Mouse (Mus musculus) forebrain, embryonic 14.5 days (tissue): ENCODE measurements around the gene Ttc7. TPM values are rescaled to one million over a fixed set of nuclear protein-coding genes. Genes with fewer than 3 reads are reported as not detected.

Experiments used
- ATAC-seq: fragments of 200-750 bp; cut with Nextera tagmentation; 2 replicates; pipeline ENCODE4 v1.8.0; 2017; ENCODE audit warnings: mild to moderate bottlenecking, moderate library complexity
- DNase-seq: peaks from one replicate; pipeline ENCODE4 v3.0.0-alpha.2; 2015; ENCODE audit warnings: low spot score
- H3K27ac ChIP-seq: fragments of 300-500 bp; sonication (generic); 2 replicates; pipeline ENCODE4 v1.5.1; 2014; ENCODE audit warnings: low read depth, mild to moderate bottlenecking, control low read depth, low read length, moderate library complexity
- H3K27me3 ChIP-seq: fragments of 300-500 bp; sonication (generic); replicated peaks from 2 replicates; pipeline ENCODE4 v1.6.1; 2014; ENCODE audit warnings: low read length, control low read depth, mixed read lengths; ENCODE audit not compliant: control insufficient read depth, insufficient read depth
- H3K36me3 ChIP-seq: fragments of 300-500 bp; sonication (generic); 2 replicates; pipeline ENCODE4 v1.6.1; 2014; ENCODE audit warnings: low read length, control low read depth; ENCODE audit not compliant: control insufficient read depth, insufficient read depth
- H3K4me1 ChIP-seq: fragments of 300-500 bp; sonication (generic); 2 replicates; pipeline ENCODE4 v1.6.1; 2014; ENCODE audit warnings: antibody characterized with exemption, low read length, control low read depth; ENCODE audit not compliant: control insufficient read depth, insufficient read depth
- H3K4me2 ChIP-seq: fragments of 300-500 bp; sonication (generic); 2 replicates; pipeline ENCODE4 v1.6.1; 2014; ENCODE audit warnings: mild to moderate bottlenecking, control low read depth, low read length
- H3K4me3 ChIP-seq: fragments of 300-500 bp; sonication (generic); 2 replicates; pipeline ENCODE4 v1.5.1; 2014; ENCODE audit warnings: low read depth, low read length, control low read depth
- H3K9ac ChIP-seq: fragments of 300-500 bp; sonication (generic); 2 replicates; pipeline ENCODE4 v1.6.1; 2014; ENCODE audit warnings: mild to moderate bottlenecking, low read length, control low read depth, moderate library complexity
- H3K9me3 ChIP-seq: fragments of 300-500 bp; sonication (generic); replicated peaks from 2 replicates; pipeline ENCODE4 v1.6.1; 2016; ENCODE audit warnings: low read length, control low read depth, mixed read lengths; ENCODE audit not compliant: control insufficient read depth
- WGBS: fragments of 180-500 bp; shearing (Covaris S2); extraction: QIAGEN DNeasy Blood & Tissue Kit; methylation state at CpG from one replicate; pipeline ENCODE4 v1.1.7; 2014; 5-methylcytosine and 5-hydroxymethylcytosine counted together
- polyA plus RNA-seq: library from polyadenylated mRNA; unstranded; fragments of >200 nt; fragmentation: Nextera tagmentation; extraction: Ambion mirVana; gene quantifications from 2 replicates; pipeline ENCODE4 v1.2.1, GENCODE M21; 2014

Gene Ttc7
- polyA plus RNA-seq, 1 experiment from 2014 or later: 4.8 TPM

GRCm38 (mm10) chr17:87315021-87315531 lies 32.4 kb downstream of the Ttc7 start:
- H3K36me3 ChIP-seq: no peaks in the 10 kb centered on the region
- 7% methylated on average over 9 of the region's 9 CpGs for WGBS
- no peak overlapping the region for H3K4me2 ChIP-seq
- peak; percentile 68 for ATAC-seq
- no peaks in the 10 kb centered on the region for H3K9me3 ChIP-seq
- no peak overlapping the region for H3K9ac ChIP-seq
- no peak overlapping the region for H3K4me3 ChIP-seq
- no peak overlapping the region for H3K27ac ChIP-seq
- no peaks in the 10 kb centered on the region for H3K27me3 ChIP-seq
- peak; percentile 93 for DNase-seq
- H3K4me1 ChIP-seq: no peaks in the 10 kb centered on the region

- no peak overlapping the region for H3K9ac ChIP-seq
- H3K36me3 ChIP-seq: no peaks in the 10 kb centered on the region
- no peak overlapping the region for H3K4me2 ChIP-seq
- no peak overlapping the region for H3K4me3 ChIP-seq
- DNase-seq: no peak
- WGBS: 83% methylated on average over 23 of the region's 23 CpGs
- no peak for ATAC-seq
- no peak overlapping the region for H3K27ac ChIP-seq
- no peaks in the 10 kb centered on the region for H3K27me3 ChIP-seq
- H3K9me3 ChIP-seq: no peaks in the 10 kb centered on the region
- H3K4me1 ChIP-seq: no peaks in the 10 kb centered on the region
Measured at GRCm38 (mm10) chr17:87315891-87316763, 33.4 kb downstream of the Ttc7 start.

- no peak overlapping the region for H3K4me3 ChIP-seq
- WGBS: 35% methylated on average over 6 of the region's 6 CpGs
- no peak overlapping the region for H3K27ac ChIP-seq
- no peaks in the 10 kb centered on the region for H3K36me3 ChIP-seq
- ATAC-seq: no peak
- H3K4me1 ChIP-seq: no peaks in the 10 kb centered on the region
- H3K27me3 ChIP-seq: no peaks in the 10 kb centered on the region
- DNase-seq: no peak
- no peak overlapping the region for H3K4me2 ChIP-seq
- no peak overlapping the region for H3K9ac ChIP-seq
- peaks cover 4% of the 10 kb centered on the region; the same call in 1 of the 2 replicates for H3K9me3 ChIP-seq
Measured at GRCm38 (mm10) chr17:87317271-87317670, 34.6 kb downstream of the Ttc7 start.

- no peak overlapping the region for H3K4me2 ChIP-seq
- no peaks in the 10 kb centered on the region for H3K4me1 ChIP-seq
- no peak overlapping the region for H3K9ac ChIP-seq
- H3K36me3 ChIP-seq: no peaks in the 10 kb centered on the region
- 77% methylated on average over 9 of the region's 9 CpGs for WGBS
- H3K27ac ChIP-seq: no peak overlapping the region
- H3K4me3 ChIP-seq: no peak overlapping the region
- ATAC-seq: no peak
- peaks cover 4% of the 10 kb centered on the region; the same call in 1 of the 2 replicates for H3K9me3 ChIP-seq
- H3K27me3 ChIP-seq: no peaks in the 10 kb centered on the region
- no peak for DNase-seq
Measured at GRCm38 (mm10) chr17:87317947-87318346, 35.3 kb downstream of the Ttc7 start.

GRCm38 (mm10) chr17:87321673-87322072 lies 39.0 kb downstream of the Ttc7 start:
- H3K4me2 ChIP-seq: no peak overlapping the region
- ATAC-seq: no peak
- no peaks in the 10 kb centered on the region for H3K36me3 ChIP-seq
- WGBS: 100% methylated on average over 1 of the region's 1 CpGs
- no peak overlapping the region for H3K9ac ChIP-seq
- no peak for DNase-seq
- H3K27me3 ChIP-seq: no peaks in the 10 kb centered on the region
- H3K4me1 ChIP-seq: no peaks in the 10 kb centered on the region; the same call in 1 of the 2 replicates
- H3K27ac ChIP-seq: no peak overlapping the region
- peaks cover 4% of the 10 kb centered on the region; the same call in 1 of the 2 replicates for H3K9me3 ChIP-seq
- no peak overlapping the region for H3K4me3 ChIP-seq

GRCm38 (mm10) chr17:87323215-87323614 lies 40.5 kb downstream of the Ttc7 start:
- Histone ChIP-seq H3K9ac (no peak overlapping the region), H3K27ac (no peak overlapping the region), H3K36me3 (no peaks in the 10 kb centered on the region), H3K27me3 (no peaks in the 10 kb centered on the region), H3K9me3 (peaks cover 4% of the 10 kb centered on the region; the same call in 1 of the 2 replicates), H3K4me3 (no peak overlapping the region), H3K4me1 (peaks cover 6% of the 10 kb centered on the region; the same call in 1 of the 2 replicates), H3K4me2 (no peak overlapping the region)
- 87% methylated on average over 9 of the region's 9 CpGs for WGBS
- ATAC-seq (no peak), DNase-seq (no peak)

- DNase-seq: no peak
- Histone ChIP-seq H3K27ac (no peak overlapping the region), H3K9ac (no peak overlapping the region), H3K4me2 (no peak overlapping the region), H3K27me3 (no peaks in the 10 kb centered on the region), H3K9me3 (peaks cover 4% of the 10 kb centered on the region; the same call in 1 of the 2 replicates), H3K4me1 (peaks cover 11% of the 10 kb centered on the region), H3K4me3 (no peak overlapping the region), H3K36me3 (no peaks in the 10 kb centered on the region)
- WGBS: 80% methylated on average over 15 of the region's 15 CpGs
- ATAC-seq: no peak
Measured at GRCm38 (mm10) chr17:87325501-87325900, 42.8 kb downstream of the Ttc7 start.

GRCm38 (mm10) chr17:87326987-87327386 lies 44.3 kb downstream of the Ttc7 start:
- H3K4me3 ChIP-seq: no peak overlapping the region
- peak; percentile 44 for ATAC-seq
- H3K9me3 ChIP-seq: peaks cover under 1% of the 10 kb centered on the region; the same call in 1 of the 2 replicates
- H3K9ac ChIP-seq: no peak overlapping the region
- H3K36me3 ChIP-seq: no peaks in the 10 kb centered on the region
- no peak overlapping the region for H3K27ac ChIP-seq
- no peaks in the 10 kb centered on the region for H3K27me3 ChIP-seq
- H3K4me2 ChIP-seq: no peak overlapping the region
- WGBS: 10% methylated on average over 6 of the region's 6 CpGs
- peaks cover 26% of the 10 kb centered on the region for H3K4me1 ChIP-seq
- peak; percentile 77 for DNase-seq

GRCm38 (mm10) chr17:87327645-87328044 lies 45.0 kb downstream of the Ttc7 start:
- DNase-seq: no peak
- no peak overlapping the region for H3K9ac ChIP-seq
- no peaks in the 10 kb centered on the region for H3K27me3 ChIP-seq
- H3K27ac ChIP-seq: no peak overlapping the region
- H3K9me3 ChIP-seq: no peaks in the 10 kb centered on the region
- H3K4me1 ChIP-seq: peaks cover 33% of the 10 kb centered on the region
- 76% methylated on average over 8 of the region's 8 CpGs for WGBS
- H3K4me3 ChIP-seq: no peak overlapping the region
- no peaks in the 10 kb centered on the region for H3K36me3 ChIP-seq
- ATAC-seq: no peak
- no peak overlapping the region for H3K4me2 ChIP-seq
